Comparison of ENCODE assay signal across 21 mouse cellular contexts in genomic region chr3:66590775-66591174, GRCm38 (mm10).
A peak's percentile ranks its signal among the peaks of the same experiment; 100 is the strongest.
DNase-seq lines count a peak whose midpoint lies in the region; ATAC-seq and TF ChIP-seq lines count a peak whose summit lies in the region.
"Had no signal": no experiment of that assay in that cellular context is flagged by ENCODE, and none has a peak within 500 bp of the region (broad histone marks: within the 10 kb centered on the region; RNA-seq: fewer than 3 reads in every experiment).

No protein-coding gene starts in this region.

- H3K4me3 ChIP-seq in liver, embryonic 14.5 days (ENCODE audit: insufficient read depth in 1 of 2, low read depth in 2 of 2, low read length in 2 of 2) = no peak overlapping the region
- no peak overlapping the region for H3K4me3 ChIP-seq in liver, embryonic 11.5 days (ENCODE audit: low read depth, low read length)
- no peak overlapping the region for H3K4me3 ChIP-seq in midbrain, postnatal 0 days (ENCODE audit: low read depth, low read length)
- no peak overlapping the region for H3K4me3 ChIP-seq in midbrain, embryonic 13.5 days (replicated peaks)
- no peak overlapping the region for H3K4me3 ChIP-seq in ES-E14 (ENCODE audit: insufficient read depth in 1 of 2, low read depth in 1 of 2, low read length in 2 of 2, poor library complexity in 1 of 2, severe bottlenecking in 1 of 2)
- H3K4me3 ChIP-seq in embryonic facial prominence, embryonic 10.5 days = no peak overlapping the region
- H3K4me3 ChIP-seq: forebrain, embryonic 10.5 days; heart, embryonic 10.5 days; megakaryocyte, embryonic 14.5 days; neural tube, embryonic 12.5 days had no signal

- H3K9ac ChIP-seq in liver, embryonic 14.5 days (replicated peaks) = no peak overlapping the region
- no peak overlapping the region for H3K9ac ChIP-seq in liver, embryonic 11.5 days (ENCODE audit: low read depth, low read length)
- H3K9ac ChIP-seq in midbrain, postnatal 0 days (replicated peaks; ENCODE audit: low read length, poor library complexity, severe bottlenecking) = no peak overlapping the region
- H3K9ac ChIP-seq in midbrain, embryonic 13.5 days (replicated peaks) = no peak overlapping the region
- no peak overlapping the region for H3K9ac ChIP-seq in ES-E14 (ENCODE audit: insufficient read depth, low read depth, low read length, poor library complexity, severe bottlenecking)
- H3K9ac ChIP-seq: neural tube, embryonic 12.5 days had no signal

- no peak for TF ChIP-seq EP300 in liver, embryonic 14.5 days (IDR thresholded peaks at IDR 0.05; ENCODE audit: low read depth)

- no peak for ATAC-seq in liver, embryonic 14.5 days (ENCODE audit: insufficient read depth)
- ATAC-seq in liver, embryonic 11.5 days (replicated peaks; ENCODE audit: low FRiP score) = no peak
- ATAC-seq in midbrain, postnatal 0 days (ENCODE audit: low FRiP score) = no peak
- no peak for ATAC-seq in midbrain, embryonic 13.5 days
- ATAC-seq: hindbrain, embryonic 16.5 days; intestine, embryonic 16.5 days had no signal

- peak; percentile 38 for TF ChIP-seq CTCF in liver, embryonic 14.5 days (IDR thresholded peaks at IDR 0.05; ENCODE audit: low read depth)
- peak; percentile 14; the same call in 1 of the 2 replicates for TF ChIP-seq CTCF in midbrain, postnatal 0 days (IDR thresholded peaks at IDR 0.05)

- no peaks in the 10 kb centered on the region for H3K36me3 ChIP-seq in liver, embryonic 14.5 days (replicated peaks; ENCODE audit: control insufficient read depth, insufficient read depth, low read depth)
- H3K36me3 ChIP-seq in liver, embryonic 11.5 days (ENCODE audit: control insufficient read depth, insufficient read depth, low read length) = no peaks in the 10 kb centered on the region
- H3K36me3 ChIP-seq in midbrain, postnatal 0 days (ENCODE audit: insufficient read depth, low read length) = no peaks in the 10 kb centered on the region
- no peaks in the 10 kb centered on the region for H3K36me3 ChIP-seq in midbrain, embryonic 13.5 days
- H3K36me3 ChIP-seq in ES-E14 (ENCODE audit: control insufficient read depth, insufficient read depth, low read length, poor library complexity, severe bottlenecking) = no peaks in the 10 kb centered on the region
- no peaks in the 10 kb centered on the region for H3K36me3 ChIP-seq in embryonic facial prominence, embryonic 10.5 days (replicated peaks)
- H3K36me3 ChIP-seq: forebrain, embryonic 10.5 days; heart, embryonic 10.5 days; neural tube, embryonic 12.5 days had no signal

- 53% methylated on average over 7 of the region's 7 CpGs for WGBS in liver, embryonic 14.5 days (ENCODE audit: insufficient replicate concordance)
- 52% methylated on average over 7 of the region's 7 CpGs for WGBS in liver, embryonic 11.5 days
- 60% methylated on average over 7 of the region's 7 CpGs for whole genome bisulfite sequencing in midbrain, postnatal 0 days
- WGBS in midbrain, embryonic 13.5 days = 58% methylated on average over 7 of the region's 7 CpGs
- WGBS in embryonic facial prominence, embryonic 10.5 days = 55% methylated on average over 7 of the region's 7 CpGs

- in situ Hi-C loops in ES-E14 (cut with MboI; ENCODE audit: low sequenced_read_pairs in 2 of 2, unreplicated experiment in 2 of 2) = no loop called here

- no peaks in the 10 kb centered on the region for H3K27me3 ChIP-seq in liver, embryonic 14.5 days (ENCODE audit: control insufficient read depth, insufficient read depth, low read length)
- no peaks in the 10 kb centered on the region for H3K27me3 ChIP-seq in liver, embryonic 11.5 days (replicated peaks; ENCODE audit: control insufficient read depth, insufficient read depth, low read length)
- no peaks in the 10 kb centered on the region for H3K27me3 ChIP-seq in midbrain, postnatal 0 days (ENCODE audit: insufficient read depth, low read length)
- H3K27me3 ChIP-seq in midbrain, embryonic 13.5 days = no peaks in the 10 kb centered on the region
- H3K27me3 ChIP-seq in embryonic facial prominence, embryonic 10.5 days (replicated peaks; ENCODE audit: low read depth, poor library complexity, severe bottlenecking) = no peaks in the 10 kb centered on the region
- H3K27me3 ChIP-seq: megakaryocyte, embryonic 14.5 days; neural tube, embryonic 12.5 days had no signal

- DNase-seq in liver, embryonic 14.5 days (ENCODE audit: low read depth in 3 of 3, low spot score in 3 of 3) = no peak
- DNase-seq in liver, embryonic 11.5 days (ENCODE audit: low spot score) = no peak
- no peak for DNase-seq in midbrain, postnatal 0 days (ENCODE audit: low spot score)
- peak; percentile 37 for DNase-seq in ES-E14 (ENCODE audit: low read depth, low spot score)
- DNase-seq in embryonic facial prominence, embryonic 10.5 days (ENCODE audit: low spot score) = peak; percentile 18
- no peak for DNase-seq in right cerebral cortex, postnatal 25 days
- no peak for DNase-seq in thymus, adult 18-20 months
- DNase-seq: adrenal gland, adult 2 months; cerebellum, adult 11-12 months; cerebellum, postnatal 10 days; kidney, postnatal 36 days; midbrain, embryonic 14.5 days; right cerebral cortex, postnatal 14 days; thymus, postnatal 14 days had no signal

- no peak overlapping the region for H3K27ac ChIP-seq in liver, embryonic 14.5 days
- H3K27ac ChIP-seq in liver, embryonic 11.5 days (ENCODE audit: low read depth, low read length) = no peak overlapping the region
- H3K27ac ChIP-seq in midbrain, postnatal 0 days (ENCODE audit: low read depth, low read length) = no peak overlapping the region
- H3K27ac ChIP-seq in midbrain, embryonic 13.5 days = no peak overlapping the region
- H3K27ac ChIP-seq in ES-E14 (ENCODE audit: insufficient read depth, low read depth, low read length, poor library complexity, severe bottlenecking) = no peak overlapping the region
- no peak overlapping the region for H3K27ac ChIP-seq in embryonic facial prominence, embryonic 10.5 days (replicated peaks)
- H3K27ac ChIP-seq: forebrain, embryonic 10.5 days; heart, embryonic 10.5 days; neural tube, embryonic 12.5 days had no signal

- no peaks in the 10 kb centered on the region for H3K4me1 ChIP-seq in liver, embryonic 14.5 days (replicated peaks; ENCODE audit: control insufficient read depth in 2 of 2, insufficient read depth in 2 of 2, low read length in 1 of 2)
- no peaks in the 10 kb centered on the region for H3K4me1 ChIP-seq in liver, embryonic 11.5 days (replicated peaks; ENCODE audit: control insufficient read depth, insufficient read depth, low read length)
- no peaks in the 10 kb centered on the region for H3K4me1 ChIP-seq in midbrain, postnatal 0 days (ENCODE audit: insufficient read depth, low read length)
- no peaks in the 10 kb centered on the region for H3K4me1 ChIP-seq in midbrain, embryonic 13.5 days (replicated peaks)
- no peaks in the 10 kb centered on the region for H3K4me1 ChIP-seq in ES-E14 (ENCODE audit: control insufficient read depth in 2 of 2, insufficient read depth in 2 of 2, low read length in 2 of 2, poor library complexity in 1 of 2)
- peaks cover 10% of the 10 kb centered on the region for H3K4me1 ChIP-seq in embryonic facial prominence, embryonic 10.5 days
- H3K4me1 ChIP-seq: neural tube, embryonic 12.5 days had no signal

- H3K9me3 ChIP-seq in liver, embryonic 14.5 days (ENCODE audit: control insufficient read depth, low read length) = no peaks in the 10 kb centered on the region
- no peaks in the 10 kb centered on the region for H3K9me3 ChIP-seq in liver, embryonic 11.5 days (ENCODE audit: control insufficient read depth, low read length)
- no peaks in the 10 kb centered on the region for H3K9me3 ChIP-seq in midbrain, postnatal 0 days (ENCODE audit: low read length)
- H3K9me3 ChIP-seq in midbrain, embryonic 13.5 days = no peaks in the 10 kb centered on the region
- H3K9me3 ChIP-seq in ES-E14 (ENCODE audit: control insufficient read depth, insufficient read depth, low read depth, low read length) = no peaks in the 10 kb centered on the region
- H3K9me3 ChIP-seq in embryonic facial prominence, embryonic 10.5 days = no peaks in the 10 kb centered on the region
- H3K9me3 ChIP-seq: forebrain, embryonic 10.5 days; heart, embryonic 10.5 days; megakaryocyte, embryonic 14.5 days; neural tube, embryonic 12.5 days had no signal

- H3K4me2 ChIP-seq in liver, embryonic 14.5 days (ENCODE audit: low read depth) = no peak overlapping the region
- no peak overlapping the region for H3K4me2 ChIP-seq in liver, embryonic 11.5 days
- H3K4me2 ChIP-seq in midbrain, postnatal 0 days (ENCODE audit: low read depth, low read length, poor library complexity, severe bottlenecking) = no peak overlapping the region
- no peak overlapping the region for H3K4me2 ChIP-seq in midbrain, embryonic 13.5 days (replicated peaks)
- H3K4me2 ChIP-seq: neural tube, embryonic 12.5 days had no signal

TF ChIP-seq in ES-E14, 5 proteins besides CTCF, POLR2A, EP300 and RAD21:
- no peak for TF ChIP-seq CHD2 (IDR thresholded peaks at IDR 0.05; ENCODE audit: low read depth, low read length)
- TF ChIP-seq ZC3H11A (IDR thresholded peaks at IDR 0.05; ENCODE audit: borderline replicate concordance, low read depth, low read length) = peak; percentile 33; the same call in 1 of the 2 replicates

Comparison
In these comparisons a context has a peak if more than half of its experiments do, and no peak if none do; other contexts are left out.
1. DNase-seq: peak in ES-E14 (single experiment) and embryonic facial prominence, embryonic 10.5 days (single experiment); none in liver, embryonic 14.5 days (0 of 3), liver, embryonic 11.5 days (single experiment), midbrain, postnatal 0 days (single experiment), right cerebral cortex, postnatal 25 days (single experiment) and thymus, adult 18-20 months (0 of 2).